Mouse (Mus musculus): ENCODE data around the gene 2310011J03Rik.

Gene 2310011J03Rik

DNA sequence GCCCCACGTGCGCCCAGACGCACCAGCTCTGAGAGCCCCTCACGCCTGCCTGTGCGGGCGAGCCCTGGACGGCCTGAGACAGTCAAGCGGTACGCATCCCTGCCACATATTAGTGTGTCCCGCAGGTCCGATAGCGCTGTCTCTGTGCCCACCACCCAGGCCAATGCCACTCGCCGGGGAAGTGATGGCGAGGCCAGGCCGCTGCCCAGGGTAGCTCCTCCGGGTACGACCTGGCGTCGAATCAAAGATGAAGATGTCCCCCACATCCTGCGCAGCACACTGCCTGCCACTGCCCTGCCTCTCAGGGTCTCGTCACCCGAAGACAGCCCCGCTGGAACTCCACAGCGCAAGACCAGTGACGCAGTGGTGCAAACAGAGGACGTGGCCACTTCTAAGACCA, 5.0 kb downstream of the 2310011J03Rik start:
- no peak for DNase-seq (ENCODE audit: low read depth, low spot score)

- no peak for DNase-seq (ENCODE audit: low read depth, low spot score)
Measured at GRCm38 (mm10) chr10:80314494-80315001, 5.8 kb downstream of the 2310011J03Rik start.

DNA sequence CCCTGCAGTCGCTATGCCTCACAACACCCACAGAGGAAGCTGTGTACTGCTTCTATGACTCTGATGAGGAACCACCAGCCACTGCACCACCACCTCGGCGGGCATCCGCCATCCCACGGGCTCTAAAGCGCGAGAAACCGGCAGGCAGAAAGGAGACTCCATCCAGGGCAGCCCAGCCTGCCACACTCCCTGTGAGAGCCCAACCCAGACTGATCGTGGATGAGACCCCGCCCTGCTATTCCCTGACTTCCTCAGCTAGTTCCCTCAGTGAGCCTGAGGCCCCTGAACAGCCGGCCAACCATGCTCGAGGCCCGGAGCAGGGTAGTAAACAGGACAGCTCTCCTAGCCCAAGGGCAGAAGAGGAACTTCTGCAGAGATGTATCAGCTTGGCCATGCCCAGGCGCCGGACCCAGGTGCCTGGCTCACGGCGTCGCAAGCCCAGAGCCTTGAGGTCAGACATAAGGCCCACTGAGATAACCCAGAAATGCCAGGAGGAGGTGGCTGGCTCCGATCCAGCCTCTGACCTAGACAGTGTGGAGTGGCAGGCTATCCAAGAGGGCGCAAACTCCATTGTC, 6.6 kb downstream of the 2310011J03Rik start:
- DNase-seq (ENCODE audit: low read depth, low spot score): peak; percentile 57

DNA sequence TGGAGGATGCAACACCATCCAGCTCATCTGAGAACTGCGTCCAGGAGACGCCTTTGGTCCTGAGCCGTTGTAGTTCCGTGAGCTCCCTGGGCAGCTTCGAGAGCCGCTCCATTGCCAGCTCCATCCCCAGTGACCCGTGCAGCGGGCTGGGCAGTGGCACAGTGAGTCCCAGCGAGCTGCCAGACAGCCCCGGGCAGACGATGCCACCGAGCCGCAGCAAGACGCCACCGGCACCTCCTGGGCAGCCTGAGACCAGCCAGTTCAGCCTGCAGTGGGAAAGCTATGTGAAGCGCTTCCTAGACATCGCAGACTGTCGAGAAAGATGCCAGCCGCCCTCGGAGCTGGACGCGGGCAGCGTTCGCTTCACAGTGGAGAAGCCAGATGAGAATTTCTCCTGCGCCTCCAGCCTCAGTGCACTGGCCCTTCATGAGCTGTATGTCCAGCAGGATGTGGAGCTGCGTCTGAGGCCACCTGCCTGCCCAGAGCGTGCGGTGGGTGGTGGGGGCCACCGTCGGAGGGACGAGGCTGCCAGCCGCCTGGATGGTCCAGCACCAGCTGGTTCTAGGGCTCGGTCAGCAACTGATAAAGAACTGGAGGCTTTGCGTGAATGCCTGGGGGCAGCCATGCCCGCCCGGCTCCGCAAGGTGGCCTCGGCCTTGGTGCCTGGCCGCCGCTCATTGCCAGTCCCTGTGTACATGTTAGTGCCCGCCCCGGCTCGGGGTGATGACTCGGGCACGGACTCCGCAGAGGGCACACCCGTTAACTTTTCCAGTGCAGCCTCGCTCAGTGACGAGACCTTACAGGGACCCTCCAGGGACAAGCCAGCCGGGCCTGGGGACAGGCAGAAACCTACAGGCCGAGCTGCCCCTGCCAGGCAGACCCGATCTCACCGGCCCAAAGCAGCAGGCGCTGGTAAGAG, 7.5 kb downstream of the 2310011J03Rik start:
- DNase-seq (ENCODE audit: low read depth, low spot score): no peak

GRCm38 (mm10) chr10:80311560-80311959, 8.8 kb downstream of the 2310011J03Rik start:
- DNase-seq (ENCODE audit: low read depth, low spot score): no peak

DNA sequence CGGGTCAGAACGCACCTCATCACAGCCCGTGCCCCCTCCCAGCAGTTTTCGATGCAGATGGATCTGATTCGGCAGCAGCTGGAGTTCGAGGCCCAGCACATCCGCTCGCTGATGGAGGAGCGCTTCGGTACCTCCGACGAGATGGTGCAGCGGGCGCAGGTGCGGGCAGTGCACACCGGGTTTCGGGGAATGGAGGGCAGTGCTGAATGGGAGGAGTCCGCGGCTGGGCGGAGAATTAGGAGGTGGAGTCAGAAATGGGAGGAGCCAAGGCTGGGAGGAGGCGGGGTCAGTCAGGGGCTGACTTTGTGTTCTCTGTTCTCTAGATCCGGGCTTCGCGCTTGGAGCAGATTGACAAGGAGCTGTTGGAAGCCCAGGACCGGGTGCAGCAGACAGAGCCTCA, 15.5 kb downstream of the 2310011J03Rik start:
- peak; percentile 92 for DNase-seq (ENCODE audit: low read depth, low spot score)

GRCm38 (mm10) chr10:80304458-80304857, 15.9 kb downstream of the 2310011J03Rik start:
- DNase-seq (ENCODE audit: low read depth, low spot score): no peak

- no peak for DNase-seq (ENCODE audit: low read depth, low spot score)
Measured at GRCm38 (mm10) chr10:80302471-80302881, 17.9 kb downstream of the 2310011J03Rik start.

- DNase-seq (ENCODE audit: low read depth, low spot score): no peak
Measured at GRCm38 (mm10) chr10:80302082-80302355, 18.3 kb downstream of the 2310011J03Rik start.

GRCm38 (mm10) chr10:80301256-80302081, 18.9 kb downstream of the 2310011J03Rik start:
- no peak for DNase-seq (ENCODE audit: low read depth, low spot score)

DNA sequence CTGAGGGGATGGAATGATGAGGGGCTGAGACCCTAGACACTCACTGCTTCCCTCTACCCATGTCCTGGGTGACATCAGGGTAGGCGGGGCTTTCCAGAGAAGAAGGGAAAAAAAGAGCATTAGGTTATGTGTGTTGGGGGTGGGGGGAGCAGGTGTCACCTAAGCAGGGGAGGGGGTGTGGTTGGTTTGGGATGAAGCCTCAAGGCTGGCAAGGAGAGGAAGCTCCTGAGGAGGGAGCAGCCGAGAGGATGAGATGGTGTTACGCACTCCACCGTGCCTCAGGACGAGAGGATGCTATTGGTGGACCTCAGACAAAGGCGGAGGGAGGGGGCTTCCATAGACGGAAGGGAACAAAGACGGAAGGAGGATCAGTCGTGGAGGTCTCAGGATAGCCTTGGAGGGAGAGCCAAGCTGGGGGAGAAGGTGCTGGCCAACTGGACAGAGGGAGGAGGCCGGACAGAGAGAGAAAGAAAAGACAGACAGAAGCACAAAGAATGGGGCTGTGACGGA, 19.6 kb downstream of the 2310011J03Rik start:
- no peak for DNase-seq (ENCODE audit: low read depth, low spot score)

DNA sequence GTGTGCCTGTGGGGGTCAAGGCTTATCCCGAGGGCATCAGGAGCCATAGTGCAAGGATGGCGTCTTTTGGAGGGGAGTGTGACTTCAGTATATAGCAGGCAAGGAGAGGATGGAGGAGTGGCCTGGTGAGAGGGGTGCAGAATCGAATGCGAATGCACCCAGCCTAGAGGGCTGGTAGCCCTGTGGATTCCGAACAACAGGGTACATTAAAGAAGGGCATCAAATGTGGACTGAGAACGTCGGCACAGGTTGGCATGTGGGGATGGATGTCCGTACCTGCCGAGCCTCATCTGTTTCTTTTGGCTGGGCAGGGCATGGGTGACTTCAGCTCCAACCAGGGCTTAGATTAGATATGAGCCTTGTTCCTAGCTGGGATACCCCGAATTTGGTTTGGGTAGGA, 20.5 kb downstream of the 2310011J03Rik start:
- DNase-seq (ENCODE audit: low read depth, low spot score): no peak

GRCm38 (mm10) chr10:80299301-80299700, 21.0 kb downstream of the 2310011J03Rik start:
- no peak for DNase-seq (ENCODE audit: low read depth, low spot score)

DNA sequence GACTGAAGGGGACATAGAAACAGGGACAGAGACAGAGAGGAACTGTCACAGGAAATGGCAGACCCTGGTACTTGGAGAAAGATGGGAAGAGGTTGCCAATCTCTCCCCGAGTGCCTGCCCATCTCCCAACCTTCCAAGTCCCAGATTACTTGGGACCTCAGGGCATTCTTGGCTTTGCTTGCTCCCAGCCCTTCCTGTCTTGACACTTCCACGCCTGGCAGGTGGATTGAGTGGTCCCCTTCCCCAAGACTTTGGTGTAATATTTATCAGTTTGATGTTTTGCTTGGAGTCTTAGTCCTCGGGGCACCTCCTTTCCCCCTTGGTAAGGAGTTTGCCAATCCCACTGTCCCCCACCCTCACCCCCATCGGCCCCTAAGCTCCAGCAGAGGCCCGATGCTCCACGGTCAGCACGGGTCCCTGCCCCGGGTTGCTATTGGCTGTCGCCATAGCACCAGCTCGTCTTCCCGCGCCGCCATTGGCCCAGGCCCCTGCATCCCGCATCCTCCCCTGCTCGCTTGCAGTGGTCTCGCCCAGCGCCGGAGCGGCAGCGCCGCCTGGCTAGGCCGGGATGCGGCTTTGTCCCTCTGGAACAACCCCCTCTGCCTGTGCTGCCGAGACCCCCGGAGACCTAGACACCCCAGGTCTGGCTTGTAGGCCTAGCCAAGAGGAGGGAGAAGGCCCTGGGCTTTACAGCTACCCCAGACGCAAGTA, 21.6 kb downstream of the 2310011J03Rik start:
- peak; percentile 72 for DNase-seq (ENCODE audit: low read depth, low spot score)

GRCm38 (mm10) chr10:80297526-80298133, 22.7 kb downstream of the 2310011J03Rik start:
- DNase-seq (ENCODE audit: low read depth, low spot score): no peak

DNA sequence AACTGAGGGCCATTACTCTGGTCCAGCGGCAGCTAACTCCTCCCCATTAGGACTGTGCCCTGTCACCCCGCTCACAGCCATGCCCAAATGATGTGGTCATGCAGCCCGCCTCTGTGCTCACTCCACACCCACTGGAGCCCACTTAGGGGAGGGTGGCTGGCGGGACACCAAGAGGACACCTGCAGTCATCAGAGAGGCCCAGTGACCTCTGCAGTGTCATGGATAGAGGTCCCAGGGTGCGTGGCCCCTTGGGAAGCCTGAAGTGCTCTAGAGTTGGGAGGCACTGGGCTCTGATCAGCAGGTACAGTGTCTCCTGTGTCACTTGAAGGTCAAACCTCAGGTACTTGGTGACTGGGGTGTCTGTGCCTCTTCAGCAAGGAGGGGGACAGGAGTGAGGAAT, 23.5 kb downstream of the 2310011J03Rik start:
- DNase-seq (ENCODE audit: low read depth, low spot score): no peak

GRCm38 (mm10) chr10:80295618-80296425, 24.5 kb downstream of the 2310011J03Rik start, which contains the start of gene Apc2:
Gene Apc2, plus strand, starts transcription at chr10:80295977.
- DNase-seq (ENCODE audit: low read depth, low spot score): peak; percentile 79

DNA sequence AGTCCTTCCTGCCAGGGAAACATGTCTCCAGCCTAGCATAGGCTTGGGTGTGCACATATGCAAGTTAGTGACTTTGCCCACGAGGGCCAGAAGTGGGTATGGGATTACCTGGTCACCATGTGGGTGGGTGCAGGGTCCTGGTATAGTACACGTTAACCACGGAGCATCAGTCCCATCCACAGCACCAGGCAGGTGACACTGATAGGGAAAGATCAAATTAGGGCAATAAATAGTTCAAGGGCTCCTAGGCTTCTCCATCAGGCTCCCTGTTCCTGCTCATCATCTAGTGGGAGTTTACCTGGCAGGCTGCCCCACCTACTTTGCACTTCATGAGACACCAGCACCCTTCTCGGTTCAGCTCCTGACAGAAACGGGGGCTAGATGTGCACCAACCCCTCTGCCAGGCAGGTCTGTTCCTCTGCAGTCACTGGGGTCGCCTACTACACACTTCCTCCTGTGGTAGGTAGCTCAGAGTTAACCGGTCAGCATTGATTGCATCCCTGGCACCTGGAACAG, 25.5 kb downstream of the 2310011J03Rik start:
- DNase-seq (ENCODE audit: low read depth, low spot score): peak; percentile 39

DNA sequence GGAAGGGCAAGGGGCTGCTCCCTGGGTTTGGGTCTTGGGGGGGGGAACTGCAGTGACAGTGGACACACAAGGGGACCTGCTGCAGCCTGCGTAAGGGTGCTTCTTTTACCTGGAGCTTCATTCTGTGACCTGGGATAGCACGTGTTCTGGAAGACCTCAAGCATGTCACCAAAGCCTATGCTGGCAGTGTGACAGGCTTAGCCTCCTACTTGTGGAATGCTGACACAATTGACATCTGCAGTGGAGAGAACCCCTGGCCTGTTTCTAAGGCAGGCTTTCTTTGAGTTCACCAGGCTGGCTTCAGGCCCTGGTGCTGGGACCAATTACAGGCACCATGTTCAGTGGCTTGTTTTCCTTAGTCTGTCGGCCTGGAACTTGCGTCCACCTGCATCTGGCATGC, 26.0 kb downstream of the 2310011J03Rik start:
- peak; percentile 32 for DNase-seq (ENCODE audit: low read depth, low spot score)

GRCm38 (mm10) chr10:80293325-80293724, 27.0 kb downstream of the 2310011J03Rik start:
- peak; percentile 70 for DNase-seq (ENCODE audit: low read depth, low spot score)
